Mouse (Mus musculus): Measurements from ENCODE around the gene Foxa1. TPM values are rescaled to one million over a fixed set of nuclear protein-coding genes. Genes with fewer than 3 reads are reported as not detected.

Foxa1 gene
- total RNA-seq, 2 experiments from 2014 or later, result 0.59 TPM; not detected in 1

Other genes with a start within 250 kb of the Foxa1 start
- under 1 TPM in 1 of 2 experiments, not detected in 1; 0.44 TPM for gene Ttc6, start 17.2 kb upstream of the Foxa1 start, total RNA-seq (2021)